Mouse (Mus musculus) G1E (cell line): ENCODE measurements around the gene Rps23. TPM values are rescaled to one million over a fixed set of nuclear protein-coding genes. Genes with fewer than 3 reads are reported as not detected.

ENCODE experiments used
- ATAC-seq: 2 replicates; pipeline ENCODE4 v1.8.0; 2016; ENCODE audit warnings: mild to moderate bottlenecking; ENCODE audit not compliant: insufficient number of reproducible peaks, poor library complexity, low FRiP score, severe bottlenecking; ENCODE audit errors: extremely low read depth
- DNase-seq: peaks from one replicate; pipeline ENCODE4 v3.0.0; 2012; ENCODE audit warnings: low spot score
- H3K27me3 ChIP-seq: 2 replicates; pipeline ENCODE4 v1.6.1; 2012; ENCODE audit warnings: mild to moderate bottlenecking, low read length, inconsistent platforms; ENCODE audit not compliant: insufficient read depth
- H3K36me3 ChIP-seq: replicated peaks from 2 replicates; pipeline ENCODE3; 2012; ENCODE audit warnings: mild to moderate bottlenecking, inconsistent platforms
- H3K4me1 ChIP-seq: 2 replicates; pipeline ENCODE4 v1.6.1; 2012; ENCODE audit warnings: low read depth, low read length, inconsistent platforms, mixed read lengths; ENCODE audit not compliant: insufficient read depth
- H3K4me3 ChIP-seq: 2 replicates; pipeline ENCODE4 v1.5.1; 2012; ENCODE audit warnings: low read depth, mild to moderate bottlenecking, inconsistent platforms, low read length, moderate library complexity, mixed read lengths
- H3K9me3 ChIP-seq: replicated peaks from 2 replicates; pipeline ENCODE4 v1.6.1; 2012; ENCODE audit warnings: inconsistent platforms
- CTCF ChIP-seq: IDR thresholded peaks from 2 replicates; pipeline ENCODE4 v1.5.1; 2012; ENCODE audit warnings: low read depth, low read length, inconsistent platforms, mixed read lengths
- GATA1 ChIP-seq: IDR thresholded peaks from 2 replicates; pipeline ENCODE4 v1.6.1; 2012; ENCODE audit warnings: borderline replicate concordance, low read length, inconsistent platforms, mixed read lengths
- GATA2 ChIP-seq: IDR thresholded peaks from 2 replicates; pipeline ENCODE4 v1.6.1; 2012; ENCODE audit warnings: low read depth, low read length, inconsistent platforms, borderline replicate concordance
- POLR2AphosphoS5 ChIP-seq: IDR thresholded peaks from 2 replicates; pipeline ENCODE4 v1.6.1; 2012; ENCODE audit warnings: low read depth, low read length, inconsistent platforms; ENCODE audit not compliant: insufficient replicate concordance
- TAL1 ChIP-seq: conservative IDR thresholded peaks from 2 replicates; pipeline ENCODE4 v1.6.1; 2012; ENCODE audit warnings: low read depth, low read length, inconsistent platforms, mixed read lengths
- polyA plus RNA-seq: library from polyadenylated mRNA; stranded (reverse); fragments of >175 nt; gene quantifications from 2 replicates; pipeline ENCODE4 v1.2.3, GENCODE M21; 2012
- total RNA-seq, 2 experiments: library from RNA; stranded (forward) in 1 of 2; stranded (reverse) in 1 of 2; fragments of 200-1000 nt in 1 of 2; fragments of >200 nt in 1 of 2; fragmentation: Nextera tagmentation in 1 of 2; gene quantifications; 2 replicates each; pipeline ENCODE4 v1.2.3; 2014 to 2017

The Rps23 gene
- total and polyA plus RNA-seq, 3 experiments = 1,212 to 1,781 (median 1,261) TPM

DNA sequence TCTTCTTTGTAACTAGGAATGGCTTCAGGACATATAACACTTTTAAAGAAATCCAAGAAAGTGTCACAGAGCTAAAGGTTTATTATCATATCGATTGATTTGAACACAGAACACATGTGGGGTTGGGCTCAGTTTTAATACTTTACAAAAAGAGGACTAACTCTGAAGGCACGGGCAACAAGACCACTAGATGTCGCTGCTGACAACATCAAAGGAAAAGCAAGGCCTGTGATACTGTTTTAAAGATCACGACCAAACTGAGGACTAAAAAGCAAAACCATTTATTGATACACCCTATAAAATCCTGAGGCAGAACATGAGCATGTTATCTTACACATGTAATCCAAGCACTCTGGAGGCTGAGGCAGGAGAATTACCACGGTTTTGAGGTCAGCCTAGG lies 7.1 kb downstream of the Rps23 start:
- Histone ChIP-seq H3K4me1 (peaks cover 38% of the 10 kb centered on the region), H3K27me3 (no peaks in the 10 kb centered on the region), H3K4me3 (no peak overlapping the region), H3K9me3 (no peaks in the 10 kb centered on the region), H3K36me3 (peaks cover 33% of the 10 kb centered on the region)
- peak; percentile 31 for DNase-seq
- peak; percentile 60 for TF ChIP-seq CTCF
- no peak for TF ChIP-seq POLR2AphosphoS5
- ATAC-seq = no peak

DNA sequence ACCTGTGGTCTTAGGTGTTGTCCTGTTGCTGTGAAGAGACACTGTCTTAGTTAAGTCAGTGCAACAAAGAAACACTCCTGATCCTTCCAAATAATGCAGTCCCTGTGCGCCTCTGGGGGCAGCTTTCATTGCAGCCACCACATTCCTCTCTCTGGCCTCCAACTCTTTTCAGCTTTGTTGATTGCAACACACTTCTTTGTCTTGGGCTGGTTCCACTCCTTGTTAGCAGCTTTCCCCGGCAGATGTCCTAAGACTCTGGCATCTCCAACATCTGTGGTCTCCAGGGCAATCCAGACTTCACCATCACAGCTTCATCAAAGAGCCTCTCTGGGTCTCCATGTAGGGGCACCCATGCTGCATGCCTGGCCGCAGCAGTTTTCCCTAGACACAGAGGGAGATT lies 10.5 kb downstream of the Rps23 start:
- Histone ChIP-seq H3K4me1 (peaks cover 15% of the 10 kb centered on the region), H3K9me3 (no peaks in the 10 kb centered on the region), H3K4me3 (no peak overlapping the region), H3K27me3 (no peaks in the 10 kb centered on the region), H3K36me3 (peaks cover 7% of the 10 kb centered on the region)
- DNase-seq = no peak
- TF ChIP-seq TAL1 (no peak), GATA1 (no peak), GATA2 (no peak), CTCF (no peak), POLR2AphosphoS5 (no peak)
- no peak for ATAC-seq

DNA sequence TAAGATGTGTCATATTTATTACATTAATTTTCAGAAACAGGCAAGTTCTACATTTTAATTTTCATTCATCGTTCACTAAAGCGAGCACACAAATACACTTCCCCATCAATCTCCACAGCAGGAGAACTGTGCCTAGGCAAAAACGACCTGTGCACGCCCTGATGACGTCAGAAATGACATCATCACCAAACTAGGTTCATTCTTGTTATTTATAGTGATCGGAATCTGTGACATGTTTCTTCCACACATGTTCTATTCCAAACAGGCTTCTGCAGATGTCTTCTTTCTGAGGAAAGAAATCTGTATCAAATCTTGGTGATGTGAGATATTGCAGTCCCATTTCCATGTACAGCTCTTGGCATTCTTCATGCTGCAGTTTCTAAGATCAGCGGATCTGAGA lies 13.1 kb downstream of the Rps23 start:
- no peak overlapping the region for H3K4me3 ChIP-seq
- peaks cover 32% of the 10 kb centered on the region for H3K4me1 ChIP-seq
- no peaks in the 10 kb centered on the region for H3K9me3 ChIP-seq
- ATAC-seq (no peak), DNase-seq (no peak)
- H3K36me3 ChIP-seq = peaks cover under 1% of the 10 kb centered on the region
- H3K27me3 ChIP-seq = no peaks in the 10 kb centered on the region
- TF ChIP-seq GATA2 = no peak
- no peak for TF ChIP-seq TAL1
- no peak for TF ChIP-seq GATA1
- TF ChIP-seq CTCF = no peak
- no peak for TF ChIP-seq POLR2AphosphoS5

- H3K4me3 ChIP-seq = peak overlapping the region; percentile 37; the same call in 1 of the 2 replicates
- peaks cover 30% of the 10 kb centered on the region for H3K4me1 ChIP-seq
- TF ChIP-seq GATA1 = no peak
- TF ChIP-seq CTCF = no peak
- TF ChIP-seq POLR2AphosphoS5 = no peak
- no peak for TF ChIP-seq GATA2
- TF ChIP-seq TAL1 = peak; percentile 91
- H3K36me3 ChIP-seq = no peaks in the 10 kb centered on the region
- no peaks in the 10 kb centered on the region for H3K27me3 ChIP-seq
- DNase-seq (peak; percentile 32), ATAC-seq (peak; percentile 98)
- no peaks in the 10 kb centered on the region for H3K9me3 ChIP-seq
Observed at GRCm38 (mm10) chr13:90939192-90939591, 16.4 kb downstream of the Rps23 start.

GRCm38 (mm10) chr13:90939600-90939999 lies 16.8 kb downstream of the Rps23 start:
- H3K27me3 ChIP-seq = no peaks in the 10 kb centered on the region
- H3K36me3 ChIP-seq = no peaks in the 10 kb centered on the region
- TF ChIP-seq CTCF = no peak
- no peak for TF ChIP-seq TAL1
- TF ChIP-seq GATA2 = no peak
- TF ChIP-seq POLR2AphosphoS5 = no peak
- TF ChIP-seq GATA1 = no peak
- H3K9me3 ChIP-seq = no peaks in the 10 kb centered on the region
- peak; percentile 36; the same call in 1 of the 2 replicates for ATAC-seq
- H3K4me3 ChIP-seq = no peak overlapping the region
- peaks cover 30% of the 10 kb centered on the region for H3K4me1 ChIP-seq
- no peak for DNase-seq

DNA sequence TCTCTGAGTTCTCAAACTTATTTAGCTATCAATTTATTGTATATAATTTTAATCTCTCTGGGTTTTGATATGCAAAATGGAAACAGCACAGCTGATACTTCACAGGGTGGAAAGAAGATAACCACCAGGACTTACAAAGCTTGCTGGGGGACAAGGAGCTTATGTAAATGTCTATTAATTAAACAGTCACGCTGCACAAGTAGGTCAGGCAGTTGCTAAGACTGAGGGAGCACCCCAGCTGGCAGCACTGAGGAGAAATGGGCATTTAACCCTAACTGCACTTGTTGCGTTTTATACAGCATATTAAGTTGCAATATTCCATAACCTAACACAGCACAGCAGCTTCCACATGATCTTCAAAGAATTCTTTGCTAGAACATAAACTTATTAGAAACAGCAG lies 36.1 kb downstream of the Rps23 start:
- H3K4me1 ChIP-seq = peaks cover 2% of the 10 kb centered on the region; the same call in 1 of the 2 replicates
- ATAC-seq (no peak), DNase-seq (no peak)
- TF ChIP-seq TAL1 = no peak
- TF ChIP-seq GATA2 = no peak
- no peak for TF ChIP-seq CTCF
- TF ChIP-seq GATA1 = no peak
- no peak for TF ChIP-seq POLR2AphosphoS5
- no peaks in the 10 kb centered on the region for H3K27me3 ChIP-seq
- H3K9me3 ChIP-seq = no peaks in the 10 kb centered on the region
- H3K36me3 ChIP-seq = peaks cover 2% of the 10 kb centered on the region
- no peak overlapping the region for H3K4me3 ChIP-seq

- Histone ChIP-seq H3K4me3 (no peak overlapping the region), H3K4me1 (peaks cover 2% of the 10 kb centered on the region; the same call in 1 of the 2 replicates), H3K9me3 (no peaks in the 10 kb centered on the region), H3K27me3 (no peaks in the 10 kb centered on the region), H3K36me3 (peaks cover 2% of the 10 kb centered on the region)
- no peak for DNase-seq
- TF ChIP-seq POLR2AphosphoS5 (no peak), TAL1 (no peak), GATA2 (no peak), GATA1 (no peak), CTCF (no peak)
- no peak for ATAC-seq
Observed at GRCm38 (mm10) chr13:90960591-90960990, 37.8 kb downstream of the Rps23 start.
